Mouse (Mus musculus) forebrain, embryonic 11.5 days (tissue): ENCODE results near the gene Josd2. TPM values are rescaled to one million over a fixed set of nuclear protein-coding genes. Genes with fewer than 3 reads are reported as not detected.

ENCODE experiments used
- ATAC-seq: fragments of 200-750 bp; cut with Nextera tagmentation; replicated peaks from 2 replicates; pipeline ENCODE4 v1.8.0; 2017; ENCODE audit warnings: moderate TSS enrichment; ENCODE audit not compliant: low FRiP score
- DNase-seq: peaks from one replicate; pipeline ENCODE4 v3.0.0-alpha.2; 2017; ENCODE audit warnings: low spot score
- H3K27ac ChIP-seq: fragments of 300-500 bp; sonication (generic); 2 replicates; pipeline ENCODE4 v1.5.1; 2014; ENCODE audit warnings: low read depth, low read length
- H3K27me3 ChIP-seq: fragments of 300-500 bp; sonication (generic); 2 replicates; pipeline ENCODE4 v1.6.1; 2014; ENCODE audit warnings: mild to moderate bottlenecking, low read length, mixed read lengths; ENCODE audit not compliant: control insufficient read depth, insufficient read depth
- H3K36me3 ChIP-seq: fragments of 300-500 bp; sonication (generic); 2 replicates; pipeline ENCODE4 v1.6.1; 2014; ENCODE audit warnings: mild to moderate bottlenecking, low read length, moderate library complexity, mixed read lengths; ENCODE audit not compliant: control insufficient read depth, insufficient read depth
- H3K4me1 ChIP-seq: fragments of 300-500 bp; sonication (generic); replicated peaks from 2 replicates; pipeline ENCODE4 v1.6.1; 2014; ENCODE audit warnings: low read length, mixed read lengths; ENCODE audit not compliant: control insufficient read depth, insufficient read depth
- H3K4me2 ChIP-seq: fragments of 300-500 bp; sonication (generic); 2 replicates; pipeline ENCODE4 v1.6.1; 2014; ENCODE audit warnings: low read depth, mild to moderate bottlenecking, low read length, moderate library complexity, mixed read lengths; ENCODE audit not compliant: severe bottlenecking
- H3K4me3 ChIP-seq: fragments of 300-500 bp; sonication (generic); 2 replicates; pipeline ENCODE4 v1.5.1; 2014; ENCODE audit warnings: low read depth, low read length
- H3K9ac ChIP-seq: fragments of 300-500 bp; sonication (generic); 2 replicates; pipeline ENCODE4 v1.6.1; 2014; ENCODE audit warnings: low read length
- H3K9me3 ChIP-seq: fragments of 300-500 bp; sonication (generic); 2 replicates; pipeline ENCODE4 v1.6.1; 2016; ENCODE audit warnings: low read length, mixed read lengths; ENCODE audit not compliant: control insufficient read depth
- WGBS: fragments of 180-500 bp; shearing (Covaris S2); extraction: QIAGEN DNeasy Blood & Tissue Kit; methylation state at CpG from one replicate; pipeline ENCODE4 v1.1.7; 2014; 5-methylcytosine and 5-hydroxymethylcytosine counted together
- polyA plus RNA-seq: library from polyadenylated mRNA; unstranded; fragments of >200 nt; fragmentation: Nextera tagmentation; extraction: Ambion mirVana; gene quantifications from 2 replicates; pipeline ENCODE4 v1.2.1, GENCODE M21; 2014

Josd2 gene
- polyA plus RNA-seq, 1 experiment from 2014 or later = 60.9 TPM

- 82% methylated on average over 31 of the region's 31 CpGs for WGBS
- Histone ChIP-seq H3K4me3 (no peak overlapping the region), H3K36me3 (peaks cover 10% of the 10 kb centered on the region), H3K27ac (no peak overlapping the region), H3K9ac (no peak overlapping the region), H3K4me2 (no peak overlapping the region), H3K4me1 (peaks cover 16% of the 10 kb centered on the region), H3K9me3 (no peaks in the 10 kb centered on the region; the same call in 1 of the 2 replicates), H3K27me3 (peaks cover 10% of the 10 kb centered on the region)
- DNase-seq (peak; percentile 51), ATAC-seq (no peak)
Measured at GRCm38 (mm10) chr7:44460767-44461502, 6.8 kb upstream of the Josd2 start.

- no peak for ATAC-seq
- Histone ChIP-seq H3K27me3 (peaks cover 10% of the 10 kb centered on the region), H3K27ac (no peak overlapping the region), H3K9ac (no peak overlapping the region), H3K4me3 (no peak overlapping the region), H3K4me2 (no peak overlapping the region), H3K36me3 (peaks cover 10% of the 10 kb centered on the region), H3K9me3 (no peaks in the 10 kb centered on the region; the same call in 1 of the 2 replicates), H3K4me1 (peaks cover 16% of the 10 kb centered on the region)
- WGBS = 79% methylated on average over 57 of the region's 57 CpGs
- DNase-seq = peak; percentile 57
Measured at GRCm38 (mm10) chr7:44461503-44462217, 6.1 kb upstream of the Josd2 start.

GRCm38 (mm10) chr7:44462218-44463055 is 5.3 kb upstream of the Josd2 start:
- no peak overlapping the region for H3K27ac ChIP-seq
- H3K4me1 ChIP-seq = peaks cover 16% of the 10 kb centered on the region

GRCm38 (mm10) chr7:44463056-44463425 is 4.7 kb upstream of the Josd2 start:
- Histone ChIP-seq H3K9ac (no peak overlapping the region), H3K36me3 (peaks cover 10% of the 10 kb centered on the region), H3K27me3 (peaks cover 10% of the 10 kb centered on the region), H3K9me3 (no peaks in the 10 kb centered on the region; the same call in 1 of the 2 replicates), H3K4me2 (no peak overlapping the region), H3K4me1 (peaks cover 16% of the 10 kb centered on the region), H3K27ac (no peak overlapping the region), H3K4me3 (no peak overlapping the region)
- 45% methylated on average over 8 of the region's 8 CpGs for WGBS
- DNase-seq = no peak
- no peak for ATAC-seq

More at GRCm38 (mm10) chr7:44462218-44463055, 5.3 kb upstream of the Josd2 start:
- Histone ChIP-seq H3K9ac (no peak overlapping the region), H3K4me3 (no peak overlapping the region), H3K9me3 (no peaks in the 10 kb centered on the region; the same call in 1 of the 2 replicates), H3K4me2 (no peak overlapping the region), H3K27me3 (peaks cover 10% of the 10 kb centered on the region), H3K36me3 (peaks cover 10% of the 10 kb centered on the region)
- peak; percentile 82 for DNase-seq
- WGBS = 33% methylated on average over 76 of the region's 77 CpGs
- ATAC-seq = no peak

GRCm38 (mm10) chr7:44463556-44464225 is 4.1 kb upstream of the Josd2 start:
- Histone ChIP-seq H3K4me1 (peaks cover 19% of the 10 kb centered on the region), H3K36me3 (peaks cover 8% of the 10 kb centered on the region), H3K9me3 (no peaks in the 10 kb centered on the region), H3K4me3 (no peak overlapping the region), H3K27me3 (peaks cover 10% of the 10 kb centered on the region), H3K4me2 (no peak overlapping the region), H3K27ac (no peak overlapping the region), H3K9ac (no peak overlapping the region)
- WGBS = 89% methylated on average over 10 of the region's 10 CpGs
- DNase-seq = peak; percentile 48
- ATAC-seq = no peak

DNA sequence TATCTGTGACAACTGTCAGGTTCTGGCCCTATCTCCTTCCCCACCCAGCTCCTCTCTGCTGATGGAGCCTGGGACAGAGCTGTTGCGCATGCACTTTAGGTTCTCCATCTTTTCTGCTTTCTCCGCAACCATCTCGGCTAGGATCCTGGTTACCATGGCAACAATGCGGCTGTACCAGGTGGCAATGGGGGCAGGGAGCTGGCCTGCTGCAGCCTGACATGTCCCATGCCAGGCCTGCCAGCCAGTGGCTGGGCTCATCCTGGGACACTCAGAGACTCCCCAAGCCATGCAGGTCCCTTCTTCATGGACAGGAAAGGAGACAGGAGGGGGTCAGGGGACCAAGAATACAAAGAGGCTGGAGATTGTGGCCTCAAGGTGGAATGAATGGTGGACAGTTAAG is 3.3 kb upstream of the Josd2 start:
- no peaks in the 10 kb centered on the region for H3K9me3 ChIP-seq
- H3K4me2 ChIP-seq = no peak overlapping the region
- 0 out of 2 replicates have a peak overlapping the region, but pooled peaks have one; percentile 10 for H3K27ac ChIP-seq
- WGBS = 30% methylated on average over 4 of the region's 4 CpGs
- H3K36me3 ChIP-seq = peaks cover 8% of the 10 kb centered on the region
- H3K9ac ChIP-seq = no peak overlapping the region
- ATAC-seq (no peak), DNase-seq (peak; percentile 65)
- H3K4me3 ChIP-seq = no peak overlapping the region
- peaks cover 21% of the 10 kb centered on the region for H3K4me1 ChIP-seq
- H3K27me3 ChIP-seq = peaks cover 10% of the 10 kb centered on the region

- no peak for ATAC-seq
- Histone ChIP-seq H3K36me3 (peaks cover 8% of the 10 kb centered on the region), H3K4me2 (no peak within 1 kb of the TSS), H3K4me3 (no peak within 1 kb of the TSS), H3K4me1 (peaks cover 21% of the 10 kb centered on the region), H3K9me3 (no peaks in the 10 kb centered on the region), H3K27me3 (peaks cover 10% of the 10 kb centered on the region), H3K27ac (0 out of 2 replicates have a peak within 1 kb of the TSS, but pooled peaks have one; percentile 10), H3K9ac (no peak within 1 kb of the TSS; the same call in 1 of the 2 replicates)
- 55% methylated on average over 2 of the region's 2 CpGs for WGBS
- DNase-seq = peak; percentile 50
Measured at GRCm38 (mm10) chr7:44465111-44465510, 2.7 kb upstream of the Josd2 start, which contains the start of gene Aspdh. Gene Aspdh, plus strand, starts transcription at chr7:44465391.
